Mouse (Mus musculus): Measurements from ENCODE around the gene Amotl1. TPM values are rescaled to one million over a fixed set of nuclear protein-coding genes. Genes with fewer than 3 reads are reported as not detected.
"Not testable (repeated sequence)": the region's sequence is repeated elsewhere in the genome, so short reads cannot be mapped to it uniquely, and the experiment has no call there.

Amotl1 gene
- total RNA-seq (2014; fragmentation: Nextera tagmentation) (not detected in 2 replicates), total RNA-seq (2017) (not detected in 2 replicates)

GRCm38 (mm10) chr9:14644956-14645355 is at the start of gene Amotl1:
TSS of gene Amotl1 (minus strand) at chr9:14645056.
- no peak for ATAC-seq (replicated peaks; ENCODE audit: low FRiP score, low TSS enrichment, poor library complexity, severe bottlenecking)

GRCm38 (mm10) chr9:14689376-14690108 is 44.7 kb upstream of the Amotl1 start:
- no peak for ATAC-seq (replicated peaks; ENCODE audit: low FRiP score, low TSS enrichment, poor library complexity, severe bottlenecking)

- ATAC-seq (replicated peaks; ENCODE audit: low FRiP score, low TSS enrichment, poor library complexity, severe bottlenecking), result no peak
These were observed 39.5 kb upstream of the Amotl1 start for GRCm38 (mm10) chr9:14684363-14684762.

- no peak for ATAC-seq (replicated peaks; ENCODE audit: low FRiP score, low TSS enrichment, poor library complexity, severe bottlenecking)
These were observed 37.9 kb upstream of the Amotl1 start for GRCm38 (mm10) chr9:14682741-14683140.

GRCm38 (mm10) chr9:14680584-14680983 is 35.7 kb upstream of the Amotl1 start:
- no peak for ATAC-seq (replicated peaks; ENCODE audit: low FRiP score, low TSS enrichment, poor library complexity, severe bottlenecking)

GRCm38 (mm10) chr9:14675707-14676691 is 31.1 kb upstream of the Amotl1 start:
- no peak for ATAC-seq (replicated peaks; ENCODE audit: low FRiP score, low TSS enrichment, poor library complexity, severe bottlenecking)

- ATAC-seq (replicated peaks; ENCODE audit: low FRiP score, low TSS enrichment, poor library complexity, severe bottlenecking), result no peak
These were observed 29.6 kb upstream of the Amotl1 start for GRCm38 (mm10) chr9:14674506-14674905.

- no peak for ATAC-seq (replicated peaks; ENCODE audit: low FRiP score, low TSS enrichment, poor library complexity, severe bottlenecking)
These were observed 28.3 kb upstream of the Amotl1 start for GRCm38 (mm10) chr9:14673109-14673508.

- ATAC-seq (replicated peaks; ENCODE audit: low FRiP score, low TSS enrichment, poor library complexity, severe bottlenecking), result not testable (repeated sequence)
These were observed 27.1 kb upstream of the Amotl1 start for GRCm38 (mm10) chr9:14671965-14672364.

GRCm38 (mm10) chr9:14668382-14668781 is 23.5 kb upstream of the Amotl1 start:
- ATAC-seq (replicated peaks; ENCODE audit: low FRiP score, low TSS enrichment, poor library complexity, severe bottlenecking), result no peak

GRCm38 (mm10) chr9:14666071-14666470 is 21.2 kb upstream of the Amotl1 start:
- no peak for ATAC-seq (replicated peaks; ENCODE audit: low FRiP score, low TSS enrichment, poor library complexity, severe bottlenecking)

GRCm38 (mm10) chr9:14663591-14663990 is 18.7 kb upstream of the Amotl1 start:
- ATAC-seq (replicated peaks; ENCODE audit: low FRiP score, low TSS enrichment, poor library complexity, severe bottlenecking), result no peak

- ATAC-seq (replicated peaks; ENCODE audit: low FRiP score, low TSS enrichment, poor library complexity, severe bottlenecking), result no peak
These were observed 18.0 kb upstream of the Amotl1 start for GRCm38 (mm10) chr9:14662876-14663275.

GRCm38 (mm10) chr9:14662138-14662537 is 17.3 kb upstream of the Amotl1 start:
- no peak for ATAC-seq (replicated peaks; ENCODE audit: low FRiP score, low TSS enrichment, poor library complexity, severe bottlenecking)

- ATAC-seq (replicated peaks; ENCODE audit: low FRiP score, low TSS enrichment, poor library complexity, severe bottlenecking), result no peak
These were observed 13.1 kb upstream of the Amotl1 start for GRCm38 (mm10) chr9:14657926-14658325.

GRCm38 (mm10) chr9:14654010-14654409 is 9.2 kb upstream of the Amotl1 start:
- no peak for ATAC-seq (replicated peaks; ENCODE audit: low FRiP score, low TSS enrichment, poor library complexity, severe bottlenecking)

- no peak for ATAC-seq (replicated peaks; ENCODE audit: low FRiP score, low TSS enrichment, poor library complexity, severe bottlenecking)
These were observed 7.9 kb upstream of the Amotl1 start for GRCm38 (mm10) chr9:14652761-14653160.

GRCm38 (mm10) chr9:14647849-14648248 is 3.0 kb upstream of the Amotl1 start:
- ATAC-seq (replicated peaks; ENCODE audit: low FRiP score, low TSS enrichment, poor library complexity, severe bottlenecking), result no peak

- ATAC-seq (replicated peaks; ENCODE audit: low FRiP score, low TSS enrichment, poor library complexity, severe bottlenecking), result no peak
These were observed 1.8 kb upstream of the Amotl1 start for GRCm38 (mm10) chr9:14646641-14647040.

- no peak for ATAC-seq (replicated peaks; ENCODE audit: low FRiP score, low TSS enrichment, poor library complexity, severe bottlenecking)
These were observed 1.2 kb upstream of the Amotl1 start for GRCm38 (mm10) chr9:14646061-14646460.
